Mouse (Mus musculus) kidney, adult 11 months (tissue): ENCODE measurements around the gene Pomt1.
"Not testable (repeated sequence)": the region's sequence is repeated elsewhere in the genome, so short reads cannot be mapped to it uniquely, and the experiment has no call there.

Experiments
- DNase-seq: peaks from one replicate; pipeline ENCODE4 v3.0.0; 2022

The Pomt1 gene

GRCm38 (mm10) chr2:32287334-32287840, 51.0 kb downstream of the Pomt1 start, which contains the start of gene Golga2:
Gene Golga2 (plus strand): TSS chr2:32287384.
- no peak for DNase-seq

- peak; percentile 99 for DNase-seq
Observed at GRCm38 (mm10) chr2:32287923-32288367, 51.6 kb downstream of the Pomt1 start, which contains the start of gene Swi5. Gene Swi5 (minus strand): TSS chr2:32288075.

- DNase-seq = no peak
Observed at GRCm38 (mm10) chr2:32288371-32288931, 52.1 kb downstream of the Pomt1 start.

DNA sequence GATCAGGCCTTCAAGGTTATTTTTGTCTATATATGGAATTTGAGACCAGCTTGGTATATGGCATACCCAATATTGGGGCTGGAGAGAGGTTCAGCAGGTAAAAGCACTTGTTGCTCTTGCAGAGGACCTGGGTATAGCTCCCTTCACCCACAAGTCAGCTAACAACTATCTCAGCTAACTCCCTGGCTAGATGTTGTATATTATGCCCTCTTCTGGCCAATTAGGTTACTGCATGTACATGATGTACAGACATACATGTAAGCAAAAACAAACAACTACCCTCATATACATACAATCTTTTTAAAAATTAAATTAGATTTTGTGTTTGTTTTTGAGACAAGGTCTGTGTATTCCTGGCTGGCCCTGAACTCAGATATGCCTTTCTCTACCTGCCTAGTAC, 53.2 kb downstream of the Pomt1 start:
- DNase-seq = no peak

- DNase-seq = no peak
Observed at GRCm38 (mm10) chr2:32294348-32294747, 58.0 kb downstream of the Pomt1 start.

- no peak for DNase-seq
Observed at GRCm38 (mm10) chr2:32295285-32295684, 58.9 kb downstream of the Pomt1 start.

DNA sequence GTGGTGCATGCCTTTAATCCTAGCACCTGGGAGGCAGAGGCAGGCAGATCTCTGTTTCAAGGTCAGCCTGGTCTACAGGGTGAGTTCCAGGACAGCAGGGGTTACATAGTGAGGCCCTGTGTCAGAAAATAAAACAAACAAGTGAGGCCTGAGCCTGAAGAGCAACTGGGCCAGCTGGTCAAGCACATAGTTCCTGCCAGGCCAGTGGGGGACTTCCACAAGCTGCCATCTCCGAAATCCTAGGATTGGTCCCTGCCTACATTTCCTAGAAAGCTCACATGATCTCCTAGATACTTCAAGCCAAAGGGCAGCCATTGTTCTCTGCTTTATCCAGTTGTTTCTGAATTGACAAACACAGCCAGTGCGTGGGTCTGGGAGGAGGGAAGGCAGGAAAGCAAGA, 59.5 kb downstream of the Pomt1 start:
- DNase-seq = not testable (repeated sequence)

DNA sequence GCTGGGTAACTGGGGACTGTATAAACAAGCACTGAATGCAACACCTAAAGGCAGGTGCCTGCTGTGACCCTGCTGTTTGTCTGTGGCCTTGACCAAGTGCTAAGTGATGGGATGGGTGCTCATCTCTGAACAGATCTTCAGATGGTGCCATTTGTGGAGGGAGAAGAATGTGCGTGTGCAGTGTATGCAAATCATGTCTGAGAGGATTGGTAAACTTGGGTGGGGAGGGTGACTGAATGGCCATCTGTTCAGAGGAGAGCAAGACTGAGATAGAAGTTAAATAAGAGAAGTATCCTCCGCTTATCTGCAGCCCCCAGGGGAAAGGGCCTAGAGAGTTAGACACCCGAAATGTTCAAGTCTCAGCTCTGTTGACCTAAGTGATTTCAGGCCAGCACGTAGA, 63.1 kb downstream of the Pomt1 start:
- no peak for DNase-seq

DNA sequence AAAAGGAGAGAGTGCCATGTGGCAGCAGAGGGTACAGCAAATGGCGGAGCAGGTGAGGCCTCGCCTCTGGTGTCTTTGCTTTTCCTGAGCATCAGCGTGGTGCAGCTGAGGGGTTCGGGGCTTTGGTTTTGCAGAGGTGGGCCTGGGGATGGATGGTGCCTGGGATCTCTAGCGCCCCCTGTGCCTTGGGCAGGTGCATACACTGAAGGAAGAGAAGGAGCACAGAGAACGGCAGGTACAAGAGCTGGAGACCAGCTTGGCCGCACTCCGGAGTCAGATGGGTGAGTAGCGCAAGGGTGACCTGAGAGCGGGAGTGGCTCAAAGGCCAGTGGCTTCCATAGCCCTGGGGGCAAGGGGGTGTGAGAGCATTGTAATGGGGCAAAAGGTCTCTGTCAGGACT, 66.6 kb downstream of the Pomt1 start:
- no peak for DNase-seq

GRCm38 (mm10) chr2:32304145-32304832, 67.9 kb downstream of the Pomt1 start:
- DNase-seq = no peak
